Mouse (Mus musculus) cortical plate, adult 2 months (tissue): ENCODE measurements around the gene Fam221b.
A peak's percentile ranks its signal among the peaks of the same experiment; 100 is the strongest.

Experiments used
- CTCF ChIP-seq: fragments of 200-500 bp; IDR thresholded peaks from 2 replicates; pipeline ENCODE4 v1.5.1; 2011; ENCODE audit warnings: mild to moderate bottlenecking, control low read depth, low read length; ENCODE audit not compliant: insufficient read depth; ENCODE audit errors: extremely low read depth
- POLR2A ChIP-seq: fragments of 200-500 bp; IDR thresholded peaks from 2 replicates; pipeline ENCODE4 v1.6.1; 2011; ENCODE audit warnings: mild to moderate bottlenecking, low read length, control low read depth; ENCODE audit not compliant: insufficient read depth; ENCODE audit errors: extremely low read depth

DNA sequence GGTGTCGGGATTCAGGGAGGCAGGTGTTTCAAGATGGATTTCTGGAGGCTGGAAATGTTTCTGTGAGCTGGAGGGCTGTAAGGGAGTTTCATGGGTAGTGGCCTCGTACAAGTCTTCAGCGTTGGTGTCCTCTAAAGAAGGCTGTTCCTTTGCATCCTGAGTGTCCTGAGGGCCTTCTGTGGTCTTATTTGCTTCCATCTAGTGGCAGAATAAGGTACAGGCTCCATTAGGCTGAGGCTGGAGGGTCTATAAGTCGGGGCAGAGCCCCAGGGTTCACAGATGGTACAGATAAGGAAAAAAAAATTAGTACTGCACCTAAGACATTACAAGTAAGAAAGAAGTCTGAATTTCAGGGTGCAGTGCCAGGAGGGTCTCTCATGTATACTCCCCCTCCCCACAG lies 2.5 kb downstream of the Fam221b start:
- peak; percentile 43; the same call in 1 of the 2 replicates for TF ChIP-seq CTCF
- TF ChIP-seq POLR2A: no peak
